Mouse (Mus musculus): Measurements from ENCODE around the gene Cdk5. TPM values are rescaled to one million over a fixed set of nuclear protein-coding genes. Genes with fewer than 3 reads are reported as not detected.

Gene Cdk5
- polyA plus RNA-seq, 1 experiment from 2014 or later, result 48.5 TPM

GRCm38 (mm10) chr5:24374666-24375328, 48.5 kb downstream of the Cdk5 start:
- no peak overlapping the region for H3K27ac ChIP-seq
- WGBS, result 87% methylated on average over 7 of the region's 7 CpGs
- H3K9me3 ChIP-seq (replicated peaks), result no peaks in the 10 kb centered on the region

GRCm38 (mm10) chr5:24374216-24374615, 49.1 kb downstream of the Cdk5 start:
- no peaks in the 10 kb centered on the region for H3K36me3 ChIP-seq
- H3K9me3 ChIP-seq (replicated peaks), result no peaks in the 10 kb centered on the region
- no peak overlapping the region for H3K27ac ChIP-seq
- H3K4me1 ChIP-seq, result peaks cover 14% of the 10 kb centered on the region
- 90% methylated on average over 6 of the region's 6 CpGs for WGBS
- DNase-seq (ENCODE audit: low spot score), result no peak
- no peak overlapping the region for H3K4me3 ChIP-seq
- no peaks in the 10 kb centered on the region for H3K27me3 ChIP-seq (ENCODE audit: low read depth, poor library complexity, severe bottlenecking)

More at GRCm38 (mm10) chr5:24374666-24375328, 48.5 kb downstream of the Cdk5 start:
- H3K4me3 ChIP-seq, result no peak overlapping the region
- H3K36me3 ChIP-seq, result no peaks in the 10 kb centered on the region
- H3K4me1 ChIP-seq, result peaks cover 18% of the 10 kb centered on the region
- no peak for DNase-seq (ENCODE audit: low spot score)
- H3K27me3 ChIP-seq (ENCODE audit: low read depth, poor library complexity, severe bottlenecking), result no peaks in the 10 kb centered on the region

- no peaks in the 10 kb centered on the region for H3K27me3 ChIP-seq (ENCODE audit: low read depth, poor library complexity, severe bottlenecking)
- no peak overlapping the region for H3K27ac ChIP-seq
- H3K4me1 ChIP-seq, result peaks cover 14% of the 10 kb centered on the region
- no peaks in the 10 kb centered on the region for H3K9me3 ChIP-seq (replicated peaks)
- no peaks in the 10 kb centered on the region for H3K36me3 ChIP-seq
- DNase-seq (ENCODE audit: low spot score), result no peak
- no peak overlapping the region for H3K4me3 ChIP-seq
- 82% methylated on average over 5 of the region's 5 CpGs for WGBS
These were observed 49.5 kb downstream of the Cdk5 start for GRCm38 (mm10) chr5:24373807-24374206.

- Histone ChIP-seq H3K9me3 (replicated peaks) (no peaks in the 10 kb centered on the region), H3K27ac (no peak overlapping the region), H3K36me3 (no peaks in the 10 kb centered on the region), H3K4me1 (peaks cover 9% of the 10 kb centered on the region), H3K4me3 (no peak overlapping the region), H3K27me3 (ENCODE audit: low read depth, poor library complexity, severe bottlenecking) (no peaks in the 10 kb centered on the region)
- DNase-seq (ENCODE audit: low spot score), result no peak
- WGBS, result 88% methylated on average over 9 of the region's 9 CpGs
These were observed 53.6 kb downstream of the Cdk5 start for GRCm38 (mm10) chr5:24369767-24370166.

Other genes starting within 250 kb of the Cdk5 start
- 15.0 and 19.3 TPM in 2 replicates for gene Kcnh2, start 71.9 kb downstream of the Cdk5 start, polyA plus RNA-seq (2016; fragmentation: Nextera tagmentation; extraction: Ambion mirVana)
- 8.4 and 8.9 TPM in 2 replicates for gene Nos3, start 58.7 kb downstream of the Cdk5 start, polyA plus RNA-seq (2016; fragmentation: Nextera tagmentation; extraction: Ambion mirVana)
- gene Atg9b, start 31.4 kb downstream of the Cdk5 start, polyA plus RNA-seq (2016; fragmentation: Nextera tagmentation; extraction: Ambion mirVana), result 1.4 and 2.1 TPM in 2 replicates
- gene Abcb8, start 29.9 kb downstream of the Cdk5 start, polyA plus RNA-seq (2016; fragmentation: Nextera tagmentation; extraction: Ambion mirVana), result 56.6 and 56.7 TPM in 2 replicates
- 0.13 and 0.30 TPM in 2 replicates for gene Asic3, start 10.1 kb downstream of the Cdk5 start, polyA plus RNA-seq (2016; fragmentation: Nextera tagmentation; extraction: Ambion mirVana)
- gene Slc4a2, start 307 bp upstream of the Cdk5 start, polyA plus RNA-seq (2016; fragmentation: Nextera tagmentation; extraction: Ambion mirVana), result 33.7 and 43.9 TPM in 2 replicates
- gene Fastk, start 21.8 kb upstream of the Cdk5 start, polyA plus RNA-seq (2016; fragmentation: Nextera tagmentation; extraction: Ambion mirVana), result 101 and 118 TPM in 2 replicates
- gene Tmub1, start 24.3 kb upstream of the Cdk5 start, polyA plus RNA-seq (2016; fragmentation: Nextera tagmentation; extraction: Ambion mirVana), result 22.1 and 24.2 TPM in 2 replicates
- gene Agap3, start 28.6 kb upstream of the Cdk5 start, polyA plus RNA-seq (2016; fragmentation: Nextera tagmentation; extraction: Ambion mirVana), result 39.8 and 42.7 TPM in 2 replicates
- gene Gbx1, start 103.7 kb upstream of the Cdk5 start, polyA plus RNA-seq (2016; fragmentation: Nextera tagmentation; extraction: Ambion mirVana), result 0.04 TPM in 1 of 2 replicates, not detected in the other
- gene Asb10, start 117.4 kb upstream of the Cdk5 start, polyA plus RNA-seq (2016; fragmentation: Nextera tagmentation; extraction: Ambion mirVana), result 0.13 and 0.15 TPM in 2 replicates
- 0.05 TPM in 1 of 2 replicates, not detected in the other for gene 4931409K22Rik, start 133.3 kb upstream of the Cdk5 start, polyA plus RNA-seq (2016; fragmentation: Nextera tagmentation; extraction: Ambion mirVana)
- 177 and 197 TPM in 2 replicates for gene Abcf2, start 153.9 kb upstream of the Cdk5 start, polyA plus RNA-seq (2016; fragmentation: Nextera tagmentation; extraction: Ambion mirVana)
- gene Chpf2, start 163.2 kb upstream of the Cdk5 start, polyA plus RNA-seq (2016; fragmentation: Nextera tagmentation; extraction: Ambion mirVana), result 15.1 and 19.0 TPM in 2 replicates
- 21.5 and 34.3 TPM in 2 replicates for gene Smarcd3, start 200.9 kb upstream of the Cdk5 start, polyA plus RNA-seq (2016; fragmentation: Nextera tagmentation; extraction: Ambion mirVana)